In the genomic region with DNA sequence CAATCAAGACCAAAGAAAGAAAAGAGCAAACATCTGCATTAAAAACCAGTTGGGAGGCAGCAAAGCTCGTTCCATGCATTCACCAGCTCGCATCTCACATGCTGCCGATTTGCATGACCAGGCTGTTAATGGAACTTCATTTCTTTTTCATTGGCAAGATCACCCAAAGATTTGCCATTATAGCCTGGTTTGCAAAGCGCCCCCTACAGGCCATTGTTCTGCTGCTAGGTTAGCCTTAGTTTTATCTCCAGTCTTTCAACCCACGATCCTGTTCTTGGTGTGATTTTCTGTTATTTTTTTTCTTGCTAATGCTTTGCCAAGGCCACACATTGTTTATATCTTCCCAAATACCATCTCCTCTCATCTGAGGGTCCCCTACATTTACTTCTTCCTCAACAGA, we compare ENCODE assay signal across 9 mouse cellular contexts.
DNase-seq lines count a peak whose midpoint lies in the region; TF ChIP-seq lines count a peak whose summit lies in the region.
"Had no signal": no experiment of that assay in that cellular context is flagged by ENCODE, and none has a peak within 500 bp of the region (broad histone marks: within the 10 kb centered on the region; RNA-seq: fewer than 3 reads in every experiment).

No protein-coding gene starts in this region.

- H3K27me3 ChIP-seq in thymus, adult 2 months (ENCODE audit: control insufficient read depth, insufficient read depth, low read length), result no peaks in the 10 kb centered on the region
- H3K27me3 ChIP-seq: neural tube, embryonic 15.5 days had no signal

- no peaks in the 10 kb centered on the region for H3K4me1 ChIP-seq in thymus, adult 2 months (replicated peaks; ENCODE audit: control insufficient read depth, insufficient read depth, low read length)

- no peak overlapping the region for H3K27ac ChIP-seq in thymus, adult 2 months (ENCODE audit: control insufficient read depth, insufficient read depth, low read length)
- H3K27ac ChIP-seq: neural tube, embryonic 15.5 days had no signal

- intact Hi-C loops in left cerebral cortex, postnatal 14 days (cut with DNase I), result loop anchor here (10.0 kb wide), 1 partner anchor 783 kb away; no protein-coding TSS in a partner anchor

- DNase-seq in adrenal gland, postnatal 10 days, result peak; percentile 6
- no peak for DNase-seq in adrenal gland, postnatal 4 days (ENCODE audit: low spot score in 2 of 2)
- peak; percentile 16 to 22 for DNase-seq in kidney, postnatal 4 days
- DNase-seq in kidney, adult 18-20 months, result no peak
- DNase-seq in thymus, adult 2 months, result peak; percentile 17
- DNase-seq in thymus, adult 18-20 months, result no peak
- no peak for DNase-seq in urinary bladder, postnatal 10 days (ENCODE audit: low spot score)
- no peak for DNase-seq in left cerebral cortex, postnatal 14 days (ENCODE audit: low spot score in 2 of 2)

- H3K4me3 ChIP-seq in thymus, adult 2 months (ENCODE audit: control insufficient read depth, insufficient read depth, low read length), result no peak overlapping the region
- H3K4me3 ChIP-seq: neural tube, embryonic 15.5 days had no signal

- TF ChIP-seq CTCF in thymus, adult 2 months (IDR thresholded peaks at IDR 0.05; ENCODE audit: borderline replicate concordance, control insufficient read depth, extremely low read depth, insufficient read depth, low read length, poor library complexity), result no peak

- no peak for TF ChIP-seq POLR2A in thymus, adult 2 months (IDR thresholded peaks at IDR 0.05; ENCODE audit: control insufficient read depth, extremely low read depth, insufficient read depth, low read length, poor library complexity)

- peaks cover 46% of the 10 kb centered on the region for H3K36me3 ChIP-seq in thymus, adult 2 months (ENCODE audit: control insufficient read depth, insufficient read depth, low read length)
- H3K36me3 ChIP-seq: neural tube, embryonic 15.5 days had no signal

- whole genome bisulfite sequencing in thymus, adult 2 months, result 83% methylated on average over 5 of the region's 5 CpGs

Comparison
In these comparisons a context has a peak if more than half of its experiments do, and no peak if none do; other contexts are left out.
1. DNase-seq: peak in adrenal gland, postnatal 10 days (single experiment), kidney, postnatal 4 days (2 of 2) and thymus, adult 2 months (single experiment); none in adrenal gland, postnatal 4 days (0 of 2), kidney, adult 18-20 months (single experiment), thymus, adult 18-20 months (0 of 2), urinary bladder, postnatal 10 days (single experiment) and left cerebral cortex, postnatal 14 days (0 of 2).